Mouse (Mus musculus): Measurements from ENCODE around the gene Gm3238.
"Not testable (repeated sequence)": the region's sequence is repeated elsewhere in the genome, so short reads cannot be mapped to it uniquely, and the experiment has no call there.

Gene Gm3238

GRCm38 (mm10) chr10:77771225-77771624 is at the start of gene Gm3238:
Gm3238 (minus strand) TSS chr10:77771325.
- not testable (repeated sequence) for DNase-seq (ENCODE audit: low spot score)

DNA sequence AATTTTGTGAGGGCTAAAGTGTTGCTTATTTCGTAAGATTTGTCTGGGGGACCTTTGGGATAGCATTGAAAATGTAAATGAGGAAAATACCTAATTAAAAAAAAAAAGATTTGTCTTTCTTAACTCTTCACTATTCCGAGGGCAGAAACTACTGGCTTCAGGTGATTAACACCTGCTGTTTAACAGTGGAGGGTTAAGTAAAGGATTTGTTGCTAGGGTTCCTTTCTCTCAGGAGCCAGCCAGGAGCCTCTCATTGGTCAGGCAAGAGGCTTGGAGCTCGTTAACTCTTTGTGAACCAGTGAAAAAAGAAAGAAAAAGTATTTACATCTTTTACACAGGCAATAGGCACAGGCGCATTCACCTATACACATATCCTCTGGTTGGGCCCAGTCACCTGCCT is 48.1 kb upstream of the Gm3238 start:
- DNase-seq (ENCODE audit: low spot score): no peak

DNA sequence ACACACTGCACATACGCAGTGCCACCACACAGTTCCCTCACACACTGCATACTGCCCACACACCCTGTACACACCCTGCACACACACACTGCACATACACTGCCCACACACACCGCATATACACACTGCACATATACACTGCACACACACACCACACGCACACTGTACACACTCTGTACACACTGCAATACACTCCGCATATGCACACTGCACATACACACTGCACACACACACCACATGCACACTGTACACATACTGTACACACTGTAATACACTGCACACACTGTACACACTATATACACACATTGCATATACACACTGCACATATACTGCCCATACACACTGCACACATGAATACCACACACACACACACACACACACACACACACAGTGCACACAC is 47.4 kb upstream of the Gm3238 start:
- no peak for DNase-seq (ENCODE audit: low spot score)

DNA sequence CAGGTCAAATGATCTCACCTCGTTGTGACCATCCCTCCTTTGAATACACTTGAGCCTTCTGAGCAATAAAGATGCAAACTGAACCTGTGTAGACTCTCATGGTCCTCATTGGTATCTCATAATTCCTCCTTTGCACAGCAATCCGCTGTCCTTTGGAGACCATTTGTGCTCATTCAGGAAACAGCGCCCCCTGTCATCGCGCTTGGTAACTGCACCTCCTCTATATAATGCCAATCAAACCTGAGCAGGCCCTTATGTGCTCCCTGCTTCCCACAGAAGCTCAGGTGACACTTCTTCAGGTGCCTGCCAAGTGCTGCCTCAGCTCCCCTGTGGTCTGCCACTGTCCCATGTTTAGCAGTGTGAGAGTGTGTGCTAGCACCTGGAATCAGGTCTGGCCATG is 44.4 kb upstream of the Gm3238 start:
- no peak for DNase-seq (ENCODE audit: low spot score)

- DNase-seq (ENCODE audit: low spot score): no peak
Measured at GRCm38 (mm10) chr10:77814382-77814781, 43.3 kb upstream of the Gm3238 start, which contains the start of gene Gm2696. Gm2696 (plus strand) TSS chr10:77814682.

DNA sequence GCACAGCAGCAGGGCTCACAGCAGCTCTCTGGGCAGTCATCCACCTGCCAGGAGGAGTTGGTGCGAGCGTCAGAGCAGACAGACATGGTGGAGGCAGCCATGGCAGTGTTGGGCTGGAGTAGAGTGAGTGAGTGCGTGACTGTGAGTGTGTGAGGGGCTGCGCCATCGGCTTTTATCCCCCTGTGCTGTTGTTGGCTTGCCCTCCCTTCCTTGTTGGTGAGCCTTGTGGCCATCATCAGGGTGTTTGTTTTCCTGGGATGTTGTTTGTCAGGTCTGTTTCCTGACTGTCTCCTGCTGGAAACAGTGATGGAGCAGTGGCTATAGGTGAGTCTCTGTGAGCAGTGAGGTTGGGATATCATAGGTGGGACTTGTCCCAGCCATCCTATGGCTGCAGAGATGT is 40.6 kb upstream of the Gm3238 start, which contains the start of gene Gm9507:
TSS of gene Gm9507 (minus strand) at position 101 of the 400 bp plus-strand sequence.
- DNase-seq (ENCODE audit: low spot score): no peak

DNA sequence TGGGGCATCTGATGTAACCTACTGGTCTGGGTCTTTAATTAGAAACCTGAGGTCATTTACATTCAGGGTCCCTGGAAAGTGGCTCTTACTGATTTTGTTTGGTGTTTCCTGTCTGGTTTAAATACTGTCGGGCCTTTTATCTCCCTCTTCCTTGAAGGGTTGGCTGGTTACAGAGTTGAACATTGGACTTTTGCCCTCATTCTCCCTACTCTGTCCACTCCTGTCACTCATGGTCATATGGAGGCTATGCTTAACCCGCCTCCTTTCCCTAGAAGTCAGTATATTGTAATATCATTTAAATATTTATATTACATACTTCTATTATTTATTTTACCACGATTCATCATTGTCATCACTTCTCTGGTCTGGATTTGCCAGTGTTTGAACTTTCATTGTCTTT is 33.0 kb upstream of the Gm3238 start:
- no peak for DNase-seq (ENCODE audit: low spot score)

GRCm38 (mm10) chr10:77798921-77799508 is 27.9 kb upstream of the Gm3238 start, which contains the start of gene Gm19668:
Gm19668 (minus strand) TSS chr10:77799133.
- DNase-seq (ENCODE audit: low spot score): no peak

GRCm38 (mm10) chr10:77798164-77798920 is 27.2 kb upstream of the Gm3238 start:
- not testable (repeated sequence) for DNase-seq (ENCODE audit: low spot score)

DNA sequence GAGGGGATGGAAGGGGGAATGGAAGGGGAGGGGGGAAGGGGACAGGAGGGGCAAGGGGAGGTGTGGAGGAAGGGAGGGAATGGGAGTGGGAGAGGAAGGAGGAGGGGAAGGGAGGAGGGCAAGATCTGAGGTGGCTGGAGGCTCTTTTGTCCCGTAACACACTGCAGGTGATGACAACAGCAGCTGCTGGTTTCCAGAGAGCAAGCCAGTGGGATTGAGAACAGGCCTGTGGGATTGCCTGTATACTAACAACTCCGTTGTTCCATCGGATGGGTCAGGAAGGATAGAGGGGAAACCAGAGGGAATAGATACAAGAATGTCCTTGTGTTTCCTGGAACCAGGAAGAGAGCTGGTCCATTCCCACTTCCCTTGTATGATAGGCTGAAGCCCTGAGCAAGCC is 26.6 kb upstream of the Gm3238 start:
- no peak for DNase-seq (ENCODE audit: low spot score)

DNA sequence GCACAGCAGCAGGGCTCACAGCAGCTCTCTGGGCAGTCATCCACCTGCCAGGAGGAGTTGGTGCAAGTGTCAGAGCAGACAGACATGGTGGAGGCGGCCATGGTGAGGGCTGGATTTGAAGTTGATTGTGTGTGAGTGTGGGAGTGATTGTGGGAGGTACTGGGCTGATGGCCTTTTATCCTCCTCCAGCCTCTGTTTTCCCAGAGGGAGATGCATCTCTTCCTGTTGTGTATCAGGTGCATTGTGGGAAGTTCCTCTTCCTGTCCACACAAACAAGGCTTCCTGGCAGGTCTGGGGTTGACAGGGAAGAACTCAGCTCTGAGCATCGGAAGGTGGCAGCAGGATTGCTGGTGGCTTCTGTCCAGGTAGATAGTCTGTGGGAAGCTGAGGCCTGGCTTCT is 23.9 kb upstream of the Gm3238 start, which contains the start of gene Gm9639:
TSS of gene Gm9639 (minus strand) at position 101 of the 400 bp plus-strand sequence.
- DNase-seq (ENCODE audit: low spot score): no peak

- DNase-seq (ENCODE audit: low spot score): no peak
Measured at GRCm38 (mm10) chr10:77788621-77789020, 17.5 kb upstream of the Gm3238 start.

- not testable (repeated sequence) for DNase-seq (ENCODE audit: low spot score)
Measured at GRCm38 (mm10) chr10:77787876-77788275, 16.8 kb upstream of the Gm3238 start, which contains the start of gene Gm7137. Gm7137 (minus strand) TSS chr10:77788200.

DNA sequence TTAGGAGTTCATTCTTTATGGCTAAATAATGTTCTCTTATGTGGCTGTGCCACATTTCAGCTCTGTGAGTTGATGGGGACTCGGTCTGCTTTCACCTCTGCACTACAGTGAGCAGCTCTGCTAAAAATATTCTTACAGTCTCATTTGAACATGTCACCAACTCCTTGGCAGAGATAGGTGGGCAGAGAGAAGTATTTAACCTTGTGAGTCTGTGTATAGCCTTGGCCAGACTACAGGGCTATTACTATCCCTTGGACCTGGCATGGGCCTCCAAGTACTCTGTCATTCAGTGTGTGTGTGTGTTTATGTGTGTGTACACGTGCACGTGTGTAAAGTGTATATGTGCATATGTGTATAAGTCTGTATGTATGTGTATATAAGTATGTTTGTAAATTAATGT is 12.3 kb upstream of the Gm3238 start:
- not testable (repeated sequence) for DNase-seq (ENCODE audit: low spot score)

DNA sequence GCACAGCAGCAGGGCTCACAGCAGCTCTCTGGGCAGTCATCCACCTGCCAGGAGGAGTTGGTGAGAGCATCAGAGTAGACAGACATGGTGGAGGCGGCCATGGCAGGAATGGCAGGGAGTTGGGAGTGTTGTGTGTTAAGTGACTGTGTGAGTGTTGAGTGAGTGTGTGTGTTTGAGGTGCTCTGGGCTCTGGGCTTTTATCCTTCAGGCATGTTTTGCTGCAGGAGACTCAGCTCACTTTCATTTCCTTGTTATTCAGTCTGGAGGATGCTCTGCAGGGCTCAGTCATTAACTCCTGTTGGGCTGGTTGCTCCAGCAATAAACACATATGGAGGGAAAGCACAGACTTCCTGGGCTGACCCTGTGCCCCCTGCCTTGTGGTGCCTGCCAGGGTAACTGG is 11.3 kb upstream of the Gm3238 start, which contains the start of gene Gm3250:
TSS of gene Gm3250 (minus strand) at position 101 of the 400 bp plus-strand sequence.
- DNase-seq (ENCODE audit: low spot score): not testable (repeated sequence)

GRCm38 (mm10) chr10:77776844-77777243 is 5.7 kb upstream of the Gm3238 start, which contains the start of gene Gm7138:
Gm7138 (minus strand) TSS chr10:77776944.
- not testable (repeated sequence) for DNase-seq (ENCODE audit: low spot score)

DNA sequence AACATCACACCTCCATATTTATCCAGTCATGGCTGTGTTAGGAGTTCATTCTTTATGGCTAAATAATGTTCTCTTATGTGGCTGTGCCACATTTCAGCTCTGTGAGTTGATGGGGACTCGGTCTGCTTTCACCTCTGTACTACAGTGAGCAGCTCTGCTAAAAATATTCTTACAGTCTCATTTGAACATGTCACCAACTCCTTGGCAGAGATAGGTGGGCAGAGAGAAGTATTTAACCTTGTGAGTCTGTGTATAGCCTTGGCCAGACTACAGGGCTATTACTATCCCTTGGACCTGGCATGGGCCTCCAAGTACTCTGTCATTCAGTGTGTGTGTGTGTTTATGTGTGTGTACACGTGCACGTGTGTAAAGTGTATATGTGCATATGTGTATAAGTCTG is 1.0 kb upstream of the Gm3238 start:
- not testable (repeated sequence) for DNase-seq (ENCODE audit: low spot score)

GRCm38 (mm10) chr10:77769727-77770126 is 1.4 kb downstream of the Gm3238 start:
- DNase-seq (ENCODE audit: low spot score): no peak

DNA sequence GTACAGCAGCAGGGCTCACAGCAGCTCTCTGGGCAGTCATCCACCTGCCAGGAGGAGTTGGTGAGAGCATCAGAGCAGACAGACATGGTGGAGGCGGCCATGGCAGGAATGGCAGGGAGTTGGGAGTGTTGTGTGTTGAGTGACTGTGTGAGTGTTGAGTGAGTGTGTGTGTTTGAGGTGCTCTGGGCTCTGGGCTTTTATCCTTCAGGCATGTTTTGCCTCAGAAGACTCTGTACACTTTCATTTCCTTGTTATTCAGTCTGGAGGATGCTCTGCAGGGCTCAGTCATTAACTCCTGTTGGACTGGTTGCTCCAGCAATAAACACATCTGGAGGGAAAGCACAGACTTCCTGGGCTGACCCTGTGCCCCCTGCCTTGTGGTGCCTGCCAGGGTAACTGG is 11.5 kb downstream of the Gm3238 start, which contains the start of gene Gm3233:
TSS of gene Gm3233 (minus strand) at position 101 of the 400 bp plus-strand sequence.
- DNase-seq (ENCODE audit: low spot score): not testable (repeated sequence)

DNA sequence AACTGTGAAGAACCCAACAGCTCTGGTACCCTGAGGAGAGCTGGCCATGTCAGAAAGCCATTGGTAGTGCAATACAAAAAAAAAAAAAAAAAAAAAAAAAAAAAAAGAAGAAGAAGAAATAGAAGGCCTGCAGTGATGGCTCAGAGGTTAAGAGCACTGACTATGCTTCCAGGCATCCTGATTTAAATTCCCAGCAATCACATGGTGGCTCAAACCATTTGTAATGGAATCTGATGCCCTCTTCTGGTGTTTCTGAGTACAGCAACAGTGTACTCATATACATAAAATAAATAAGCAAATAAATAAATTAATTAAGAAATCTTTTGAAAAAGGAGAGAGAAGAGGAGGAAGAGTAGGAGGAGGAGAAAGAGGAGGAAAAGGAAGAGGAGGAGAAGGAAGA is 17.7 kb downstream of the Gm3238 start:
- no peak for DNase-seq (ENCODE audit: low spot score)

GRCm38 (mm10) chr10:77752312-77752711 is 18.8 kb downstream of the Gm3238 start:
- DNase-seq (ENCODE audit: low spot score): not testable (repeated sequence)

GRCm38 (mm10) chr10:77751254-77751653 is 19.9 kb downstream of the Gm3238 start, which contains the start of gene Gm9736:
Gm9736 (minus strand) TSS chr10:77751354.
- DNase-seq (ENCODE audit: low spot score): not testable (repeated sequence)

- not testable (repeated sequence) for DNase-seq (ENCODE audit: low spot score)
Measured at GRCm38 (mm10) chr10:77750686-77751085, 20.4 kb downstream of the Gm3238 start.

All from ovary, adult 18-20 months (tissue).